Mouse (Mus musculus): ENCODE data around the gene Lrrc40. TPM values are rescaled to one million over a fixed set of nuclear protein-coding genes. Genes with fewer than 3 reads are reported as not detected.

The Lrrc40 gene
- total and polyA plus RNA-seq, 3 experiments, result 33.0 to 105 (median 60.4) TPM

GRCm38 (mm10) chr3:158060621-158061291, 24.3 kb downstream of the Lrrc40 start:
- ATAC-seq (ENCODE audit: extremely low read depth, insufficient number of reproducible peaks, low FRiP score, poor library complexity, severe bottlenecking) (no peak), DNase-seq (ENCODE audit: low spot score) (no peak)
- Histone ChIP-seq H3K9me3 (replicated peaks) (no peaks in the 10 kb centered on the region), H3K4me3 (ENCODE audit: low read depth, low read length) (no peak overlapping the region), H3K27me3 (ENCODE audit: insufficient read depth, low read length) (no peaks in the 10 kb centered on the region), H3K4me1 (ENCODE audit: insufficient read depth, low read depth, low read length) (no peaks in the 10 kb centered on the region), H3K36me3 (replicated peaks) (peaks cover 66% of the 10 kb centered on the region)
- no peak for TF ChIP-seq GATA2 (IDR thresholded peaks at IDR 0.05; ENCODE audit: borderline replicate concordance, low read depth, low read length)
- TF ChIP-seq POLR2AphosphoS5 (IDR thresholded peaks at IDR 0.05; ENCODE audit: insufficient replicate concordance, low read depth, low read length), result no peak
- TF ChIP-seq CTCF (IDR thresholded peaks at IDR 0.05; ENCODE audit: low read depth, low read length), result no peak
- TF ChIP-seq TAL1 (conservative IDR thresholded peaks at IDR 0.05; ENCODE audit: low read depth, low read length), result no peak
- no peak for TF ChIP-seq GATA1 (IDR thresholded peaks at IDR 0.05; ENCODE audit: borderline replicate concordance, low read length)

DNA sequence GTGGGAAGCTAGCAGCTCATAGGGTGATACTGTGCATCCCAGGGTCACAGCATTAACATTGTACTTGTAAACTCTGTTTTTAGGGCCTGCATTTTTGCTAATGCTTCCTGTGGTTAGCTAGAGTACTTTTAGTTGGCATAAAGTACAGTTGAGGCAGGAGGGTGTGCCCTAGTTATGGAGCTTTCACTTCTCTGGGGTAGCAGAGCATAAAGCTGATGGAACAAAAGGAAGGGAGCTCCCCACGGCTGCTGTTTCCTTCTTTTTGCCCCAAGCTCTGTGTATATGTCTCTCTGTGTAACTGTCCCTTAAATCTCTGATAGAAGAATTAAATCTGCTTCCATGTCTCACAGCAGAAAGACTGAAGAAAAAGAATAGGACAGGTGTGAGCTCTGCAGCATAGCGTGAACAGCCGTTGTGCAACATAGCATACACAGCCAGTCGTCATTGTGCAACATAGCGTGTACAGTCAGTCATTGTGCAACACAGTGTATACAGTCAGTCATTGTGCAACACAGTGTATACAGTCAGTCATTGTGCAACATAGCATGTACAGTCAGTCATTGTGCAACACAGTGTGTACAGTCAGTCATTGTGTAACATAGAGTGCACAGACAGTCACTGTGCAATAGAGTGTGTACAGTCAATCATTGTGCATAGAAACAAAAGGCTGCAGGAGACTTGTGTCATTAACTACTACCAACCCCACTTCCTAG, 25.5 kb downstream of the Lrrc40 start:
- H3K36me3 ChIP-seq (replicated peaks), result peaks cover 60% of the 10 kb centered on the region
- no peaks in the 10 kb centered on the region for H3K27me3 ChIP-seq (ENCODE audit: insufficient read depth, low read length)
- ATAC-seq (ENCODE audit: extremely low read depth, insufficient number of reproducible peaks, low FRiP score, poor library complexity, severe bottlenecking), result peak; percentile 19; the same call in 1 of the 2 replicates
- no peak for DNase-seq (ENCODE audit: low spot score)
- H3K4me3 ChIP-seq (ENCODE audit: low read depth, low read length), result no peak overlapping the region
- no peaks in the 10 kb centered on the region for H3K9me3 ChIP-seq (replicated peaks)
- no peaks in the 10 kb centered on the region for H3K4me1 ChIP-seq (ENCODE audit: insufficient read depth, low read depth, low read length)
- TF ChIP-seq GATA2 (IDR thresholded peaks at IDR 0.05; ENCODE audit: borderline replicate concordance, low read depth, low read length) (no peak), CTCF (IDR thresholded peaks at IDR 0.05; ENCODE audit: low read depth, low read length) (no peak), POLR2AphosphoS5 (IDR thresholded peaks at IDR 0.05; ENCODE audit: insufficient replicate concordance, low read depth, low read length) (no peak), GATA1 (IDR thresholded peaks at IDR 0.05; ENCODE audit: borderline replicate concordance, low read length) (no peak), TAL1 (conservative IDR thresholded peaks at IDR 0.05; ENCODE audit: low read depth, low read length) (no peak)

DNA sequence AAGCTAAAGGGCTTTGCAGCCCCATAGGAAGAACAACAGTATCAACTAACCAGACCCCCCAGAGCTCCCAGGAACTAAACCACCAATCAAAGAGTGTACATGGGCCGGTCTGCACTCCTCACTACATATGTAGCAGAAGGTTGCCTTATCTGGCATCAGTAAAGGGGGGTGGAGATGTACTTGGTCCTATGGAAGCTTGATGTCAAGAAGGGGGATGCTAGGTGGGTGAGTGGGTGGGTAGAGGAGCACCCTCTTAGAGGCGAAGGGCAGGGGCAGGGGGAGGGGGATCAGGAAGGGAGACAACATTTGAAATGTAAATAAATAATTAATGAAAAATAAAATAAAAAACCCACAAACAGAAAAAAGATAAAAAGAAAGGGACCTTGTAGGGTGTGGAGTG, 28.8 kb downstream of the Lrrc40 start:
- DNase-seq (ENCODE audit: low spot score) (no peak), ATAC-seq (ENCODE audit: extremely low read depth, insufficient number of reproducible peaks, low FRiP score, poor library complexity, severe bottlenecking) (no peak)
- Histone ChIP-seq H3K36me3 (replicated peaks) (peaks cover 46% of the 10 kb centered on the region), H3K4me3 (ENCODE audit: low read depth, low read length) (no peak overlapping the region), H3K9me3 (replicated peaks) (no peaks in the 10 kb centered on the region), H3K27me3 (ENCODE audit: insufficient read depth, low read length) (no peaks in the 10 kb centered on the region), H3K4me1 (ENCODE audit: insufficient read depth, low read depth, low read length) (no peaks in the 10 kb centered on the region)
- TF ChIP-seq TAL1 (conservative IDR thresholded peaks at IDR 0.05; ENCODE audit: low read depth, low read length), result no peak
- no peak for TF ChIP-seq CTCF (IDR thresholded peaks at IDR 0.05; ENCODE audit: low read depth, low read length)
- no peak for TF ChIP-seq GATA2 (IDR thresholded peaks at IDR 0.05; ENCODE audit: borderline replicate concordance, low read depth, low read length)
- no peak for TF ChIP-seq GATA1 (IDR thresholded peaks at IDR 0.05; ENCODE audit: borderline replicate concordance, low read length)
- TF ChIP-seq POLR2AphosphoS5 (IDR thresholded peaks at IDR 0.05; ENCODE audit: insufficient replicate concordance, low read depth, low read length), result no peak

DNA sequence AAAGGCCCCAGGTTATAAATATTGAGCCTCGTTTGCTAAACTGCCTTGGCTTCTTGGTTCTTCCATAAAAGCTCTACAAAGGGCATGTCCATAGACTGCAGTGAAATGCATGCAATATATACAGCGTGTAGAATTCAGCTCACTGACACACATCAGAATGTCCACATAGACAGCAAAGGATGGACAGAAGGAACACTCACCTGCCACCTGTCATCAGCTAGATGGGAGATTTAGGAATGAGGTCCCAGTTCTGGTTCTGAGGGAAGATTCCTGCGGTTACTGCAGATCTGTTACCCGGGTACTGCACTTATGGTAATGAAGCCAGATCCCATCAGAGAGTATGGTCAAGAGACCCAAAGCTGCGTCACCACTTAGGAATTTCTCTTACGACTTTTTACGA, 31.5 kb downstream of the Lrrc40 start:
- Histone ChIP-seq H3K36me3 (replicated peaks) (peaks cover 33% of the 10 kb centered on the region), H3K4me3 (ENCODE audit: low read depth, low read length) (no peak overlapping the region), H3K27me3 (ENCODE audit: insufficient read depth, low read length) (no peaks in the 10 kb centered on the region), H3K9me3 (replicated peaks) (no peaks in the 10 kb centered on the region), H3K4me1 (ENCODE audit: insufficient read depth, low read depth, low read length) (no peaks in the 10 kb centered on the region)
- ATAC-seq (ENCODE audit: extremely low read depth, insufficient number of reproducible peaks, low FRiP score, poor library complexity, severe bottlenecking) (no peak), DNase-seq (ENCODE audit: low spot score) (no peak)
- no peak for TF ChIP-seq GATA2 (IDR thresholded peaks at IDR 0.05; ENCODE audit: borderline replicate concordance, low read depth, low read length)
- TF ChIP-seq POLR2AphosphoS5 (IDR thresholded peaks at IDR 0.05; ENCODE audit: insufficient replicate concordance, low read depth, low read length), result no peak
- TF ChIP-seq GATA1 (IDR thresholded peaks at IDR 0.05; ENCODE audit: borderline replicate concordance, low read length), result no peak
- no peak for TF ChIP-seq TAL1 (conservative IDR thresholded peaks at IDR 0.05; ENCODE audit: low read depth, low read length)
- TF ChIP-seq CTCF (IDR thresholded peaks at IDR 0.05; ENCODE audit: low read depth, low read length), result no peak

- DNase-seq (ENCODE audit: low spot score) (no peak), ATAC-seq (ENCODE audit: extremely low read depth, insufficient number of reproducible peaks, low FRiP score, poor library complexity, severe bottlenecking) (no peak)
- Histone ChIP-seq H3K9me3 (replicated peaks) (no peaks in the 10 kb centered on the region), H3K4me3 (ENCODE audit: low read depth, low read length) (no peak overlapping the region), H3K36me3 (replicated peaks) (peaks cover 29% of the 10 kb centered on the region), H3K27me3 (ENCODE audit: insufficient read depth, low read length) (no peaks in the 10 kb centered on the region), H3K4me1 (ENCODE audit: insufficient read depth, low read depth, low read length) (no peaks in the 10 kb centered on the region)
- TF ChIP-seq TAL1 (conservative IDR thresholded peaks at IDR 0.05; ENCODE audit: low read depth, low read length), result no peak
- no peak for TF ChIP-seq GATA1 (IDR thresholded peaks at IDR 0.05; ENCODE audit: borderline replicate concordance, low read length)
- no peak for TF ChIP-seq CTCF (IDR thresholded peaks at IDR 0.05; ENCODE audit: low read depth, low read length)
- no peak for TF ChIP-seq POLR2AphosphoS5 (IDR thresholded peaks at IDR 0.05; ENCODE audit: insufficient replicate concordance, low read depth, low read length)
- TF ChIP-seq GATA2 (IDR thresholded peaks at IDR 0.05; ENCODE audit: borderline replicate concordance, low read depth, low read length), result no peak
Measured at GRCm38 (mm10) chr3:158068613-158069263, 32.3 kb downstream of the Lrrc40 start.

DNA sequence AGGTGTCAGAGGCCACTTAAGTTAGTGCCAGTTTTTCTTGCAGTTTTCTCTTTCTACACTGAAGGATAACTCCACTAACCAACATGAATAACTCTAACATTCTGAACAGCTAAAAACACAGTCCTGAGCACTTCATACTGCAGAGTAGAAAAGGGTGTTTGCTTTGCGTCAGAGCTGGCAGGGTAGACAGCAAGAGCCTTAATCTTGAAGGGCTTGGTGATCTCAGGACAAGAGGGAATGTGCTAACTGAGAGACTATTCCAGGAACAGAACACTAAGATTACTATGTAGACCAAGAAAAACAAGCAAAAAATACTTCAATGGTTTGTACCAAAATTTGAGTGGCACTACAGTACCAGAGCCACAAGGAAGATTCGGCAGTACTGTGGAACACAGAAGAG, 38.5 kb downstream of the Lrrc40 start:
- ATAC-seq (ENCODE audit: extremely low read depth, insufficient number of reproducible peaks, low FRiP score, poor library complexity, severe bottlenecking) (no peak), DNase-seq (ENCODE audit: low spot score) (no peak)
- Histone ChIP-seq H3K27me3 (ENCODE audit: insufficient read depth, low read length) (peaks cover 8% of the 10 kb centered on the region), H3K4me3 (ENCODE audit: low read depth, low read length) (no peak overlapping the region), H3K9me3 (replicated peaks) (no peaks in the 10 kb centered on the region), H3K36me3 (replicated peaks) (no peaks in the 10 kb centered on the region), H3K4me1 (ENCODE audit: insufficient read depth, low read depth, low read length) (no peaks in the 10 kb centered on the region)
- no peak for TF ChIP-seq TAL1 (conservative IDR thresholded peaks at IDR 0.05; ENCODE audit: low read depth, low read length)
- TF ChIP-seq POLR2AphosphoS5 (IDR thresholded peaks at IDR 0.05; ENCODE audit: insufficient replicate concordance, low read depth, low read length), result no peak
- TF ChIP-seq GATA2 (IDR thresholded peaks at IDR 0.05; ENCODE audit: borderline replicate concordance, low read depth, low read length), result no peak
- no peak for TF ChIP-seq GATA1 (IDR thresholded peaks at IDR 0.05; ENCODE audit: borderline replicate concordance, low read length)

Data from G1E (cell line).